Mouse (Mus musculus) kidney, embryonic 16.5 days (tissue): ENCODE data around the gene Olfr694. TPM values are rescaled to one million over a fixed set of nuclear protein-coding genes. Genes with fewer than 3 reads are reported as not detected.
"Not testable (repeated sequence)": the region's sequence is repeated elsewhere in the genome, so short reads cannot be mapped to it uniquely, and the experiment has no call there.

ENCODE experiments used
- ATAC-seq: fragments of 200-750 bp; cut with Nextera tagmentation; 2 replicates; pipeline ENCODE4 v1.8.0; 2017; ENCODE audit warnings: moderate TSS enrichment; ENCODE audit not compliant: low FRiP score, low TSS enrichment
- H3K27ac ChIP-seq: fragments of 300-500 bp; sonication (generic); 2 replicates; pipeline ENCODE4 v1.5.1; 2014; ENCODE audit warnings: low read length
- H3K27me3 ChIP-seq: fragments of 300-500 bp; sonication (generic); 2 replicates; pipeline ENCODE4 v1.6.1; 2014; ENCODE audit warnings: low read length, control low read depth, mixed read lengths; ENCODE audit not compliant: insufficient read depth
- H3K36me3 ChIP-seq: fragments of 300-500 bp; sonication (generic); 2 replicates; pipeline ENCODE4 v1.6.1; 2014; ENCODE audit warnings: low read length, control low read depth, mixed read lengths; ENCODE audit not compliant: insufficient read depth
- H3K4me1 ChIP-seq: fragments of 300-500 bp; sonication (generic); 2 replicates; pipeline ENCODE4 v1.6.1; 2014; ENCODE audit warnings: low read length, control low read depth, mixed read lengths; ENCODE audit not compliant: insufficient read depth
- H3K4me2 ChIP-seq: fragments of 300-500 bp; sonication (generic); replicated peaks from 2 replicates; pipeline ENCODE4 v1.6.1; 2014; ENCODE audit warnings: low read depth, low read length
- H3K4me3 ChIP-seq: fragments of 300-500 bp; sonication (generic); 2 replicates; pipeline ENCODE4 v1.5.1; 2014; ENCODE audit warnings: mild to moderate bottlenecking, low read length
- H3K9ac ChIP-seq: fragments of 300-500 bp; sonication (generic); replicated peaks from 2 replicates; pipeline ENCODE4 v1.6.1; 2014; ENCODE audit warnings: low read length
- H3K9me3 ChIP-seq: fragments of 300-500 bp; sonication (generic); 2 replicates; pipeline ENCODE4 v1.6.1; 2016; ENCODE audit warnings: low read length, control low read depth
- WGBS: fragments of 180-500 bp; shearing (Covaris S2); extraction: QIAGEN DNeasy Blood & Tissue Kit; methylation state at CpG from one replicate; pipeline ENCODE4 v1.1.7; 2014; 5-methylcytosine and 5-hydroxymethylcytosine counted together
- polyA plus RNA-seq: library from polyadenylated mRNA; unstranded; fragments of >200 nt; fragmentation: Nextera tagmentation; extraction: Ambion mirVana; gene quantifications from 2 replicates; pipeline ENCODE4 v1.2.1, GENCODE M21; 2015

Gene Olfr694
- polyA plus RNA-seq: not detected in 2 replicates

- Histone ChIP-seq H3K4me1 (no peaks in the 10 kb centered on the region), H3K4me3 (no peak within 1 kb of the TSS), H3K27me3 (no peaks in the 10 kb centered on the region), H3K4me2 (no peak within 1 kb of the TSS), H3K36me3 (no peaks in the 10 kb centered on the region), H3K27ac (no peak within 1 kb of the TSS), H3K9me3 (no peaks in the 10 kb centered on the region), H3K9ac (no peak within 1 kb of the TSS)
- ATAC-seq: no peak
- 90% methylated on average over 1 of the region's 1 CpGs for WGBS
These were observed at the start of gene Olfr694 for GRCm38 (mm10) chr7:106691714-106692113. Gene Olfr694 (minus strand): TSS chr7:106691814.

- H3K4me3 ChIP-seq: no peak overlapping the region
- no peak overlapping the region for H3K4me2 ChIP-seq
These were observed 45.4 kb upstream of the Olfr694 start for GRCm38 (mm10) chr7:106737028-106737427.

GRCm38 (mm10) chr7:106733717-106734116 lies 42.1 kb upstream of the Olfr694 start:
- WGBS: 40% methylated on average over 2 of the region's 2 CpGs
- H3K4me2 ChIP-seq: no peak overlapping the region
- no peak overlapping the region for H3K27ac ChIP-seq
- no peak overlapping the region for H3K9ac ChIP-seq
- no peak for ATAC-seq
- H3K27me3 ChIP-seq: no peaks in the 10 kb centered on the region
- H3K9me3 ChIP-seq: no peaks in the 10 kb centered on the region
- H3K4me3 ChIP-seq: no peak overlapping the region
- no peaks in the 10 kb centered on the region for H3K36me3 ChIP-seq
- no peaks in the 10 kb centered on the region for H3K4me1 ChIP-seq

More at GRCm38 (mm10) chr7:106737028-106737427, 45.4 kb upstream of the Olfr694 start:
- Histone ChIP-seq H3K4me1 (no peaks in the 10 kb centered on the region), H3K9ac (no peak overlapping the region), H3K36me3 (no peaks in the 10 kb centered on the region), H3K9me3 (no peaks in the 10 kb centered on the region), H3K27ac (no peak overlapping the region), H3K27me3 (no peaks in the 10 kb centered on the region)
- ATAC-seq: no peak

GRCm38 (mm10) chr7:106725654-106726053 lies 34.0 kb upstream of the Olfr694 start:
- not testable (repeated sequence) for H3K27me3 ChIP-seq, H3K9ac ChIP-seq, H3K4me3 ChIP-seq, H3K4me1 ChIP-seq, H3K9me3 ChIP-seq, ATAC-seq, H3K27ac ChIP-seq, H3K36me3 ChIP-seq, H3K4me2 ChIP-seq
- 90% methylated on average over 2 of the region's 2 CpGs for WGBS

- Histone ChIP-seq H3K4me2 (no peak within 1 kb of the TSS), H3K9ac (no peak within 1 kb of the TSS), H3K4me3 (no peak within 1 kb of the TSS), H3K4me1 (no peaks in the 10 kb centered on the region), H3K9me3 (no peaks in the 10 kb centered on the region), H3K36me3 (no peaks in the 10 kb centered on the region), H3K27me3 (no peaks in the 10 kb centered on the region), H3K27ac (no peak within 1 kb of the TSS)
- no peak for ATAC-seq
These were observed 24.7 kb upstream of the Olfr694 start, which contains the start of gene Olfr695 for GRCm38 (mm10) chr7:106716296-106716695. Gene Olfr695 (minus strand): TSS chr7:106716396.

GRCm38 (mm10) chr7:106711463-106711862 lies 19.8 kb upstream of the Olfr694 start:
- Histone ChIP-seq H3K4me1 (no peaks in the 10 kb centered on the region), H3K4me2 (no peak overlapping the region), H3K9me3 (no peaks in the 10 kb centered on the region), H3K36me3 (no peaks in the 10 kb centered on the region), H3K4me3 (no peak overlapping the region), H3K9ac (no peak overlapping the region), H3K27me3 (no peaks in the 10 kb centered on the region), H3K27ac (no peak overlapping the region)
- no peak for ATAC-seq
- WGBS: 91% methylated on average over 6 of the region's 6 CpGs

- not testable (repeated sequence) for H3K9ac ChIP-seq, H3K9me3 ChIP-seq, H3K4me1 ChIP-seq, H3K27me3 ChIP-seq, H3K27ac ChIP-seq, H3K4me2 ChIP-seq, ATAC-seq, H3K36me3 ChIP-seq, H3K4me3 ChIP-seq
- 67% methylated on average over 10 of the region's 10 CpGs for WGBS
These were observed 16.1 kb upstream of the Olfr694 start for GRCm38 (mm10) chr7:106707705-106708104.

- WGBS: 95% methylated on average over 1 of the region's 1 CpGs
- no peak overlapping the region for H3K4me3 ChIP-seq
- no peaks in the 10 kb centered on the region for H3K4me1 ChIP-seq
- H3K27me3 ChIP-seq: no peaks in the 10 kb centered on the region
- H3K36me3 ChIP-seq: no peaks in the 10 kb centered on the region
- H3K9ac ChIP-seq: no peak overlapping the region
- H3K4me2 ChIP-seq: no peak overlapping the region
- no peaks in the 10 kb centered on the region for H3K9me3 ChIP-seq
- no peak for ATAC-seq
- H3K27ac ChIP-seq: no peak overlapping the region
These were observed 5.3 kb upstream of the Olfr694 start for GRCm38 (mm10) chr7:106696891-106697290.

GRCm38 (mm10) chr7:106692976-106693375 lies 1.4 kb upstream of the Olfr694 start:
- H3K4me1 ChIP-seq: no peaks in the 10 kb centered on the region
- H3K9ac ChIP-seq: no peak overlapping the region
- H3K27me3 ChIP-seq: no peaks in the 10 kb centered on the region
- H3K9me3 ChIP-seq: no peaks in the 10 kb centered on the region
- no peak overlapping the region for H3K4me2 ChIP-seq
- no peak overlapping the region for H3K4me3 ChIP-seq
- 83% methylated on average over 3 of the region's 3 CpGs for WGBS
- no peak overlapping the region for H3K27ac ChIP-seq
- ATAC-seq: no peak
- no peaks in the 10 kb centered on the region for H3K36me3 ChIP-seq

GRCm38 (mm10) chr7:106685382-106685781 lies 6.2 kb downstream of the Olfr694 start:
- 87% methylated on average over 2 of the region's 2 CpGs for WGBS
- no peak overlapping the region for H3K4me2 ChIP-seq
- no peak overlapping the region for H3K4me3 ChIP-seq
- no peaks in the 10 kb centered on the region for H3K36me3 ChIP-seq
- H3K27ac ChIP-seq: no peak overlapping the region
- no peaks in the 10 kb centered on the region for H3K27me3 ChIP-seq
- no peaks in the 10 kb centered on the region for H3K9me3 ChIP-seq
- no peak overlapping the region for H3K9ac ChIP-seq
- no peaks in the 10 kb centered on the region for H3K4me1 ChIP-seq
- ATAC-seq: no peak

- no peak within 1 kb of the TSS for H3K9ac ChIP-seq
- H3K9me3 ChIP-seq: no peaks in the 10 kb centered on the region
- H3K27ac ChIP-seq: no peak within 1 kb of the TSS
- H3K4me3 ChIP-seq: no peak within 1 kb of the TSS
- H3K36me3 ChIP-seq: no peaks in the 10 kb centered on the region
- H3K4me1 ChIP-seq: no peaks in the 10 kb centered on the region
- H3K4me2 ChIP-seq: no peak within 1 kb of the TSS
- H3K27me3 ChIP-seq: no peaks in the 10 kb centered on the region
- no peak for ATAC-seq
These were observed 11.1 kb downstream of the Olfr694 start, which contains the start of gene Olfr693 for GRCm38 (mm10) chr7:106680484-106680883. Gene Olfr693 (minus strand): TSS chr7:106680584.
